Mouse (Mus musculus) lung, postnatal 25 days (tissue): Measurements from ENCODE around the gene Neu2.

ENCODE experiments used
- DNase-seq: peaks from one replicate; pipeline ENCODE4 v3.0.0; 2022; ENCODE audit warnings: low spot score

The Neu2 gene

DNA sequence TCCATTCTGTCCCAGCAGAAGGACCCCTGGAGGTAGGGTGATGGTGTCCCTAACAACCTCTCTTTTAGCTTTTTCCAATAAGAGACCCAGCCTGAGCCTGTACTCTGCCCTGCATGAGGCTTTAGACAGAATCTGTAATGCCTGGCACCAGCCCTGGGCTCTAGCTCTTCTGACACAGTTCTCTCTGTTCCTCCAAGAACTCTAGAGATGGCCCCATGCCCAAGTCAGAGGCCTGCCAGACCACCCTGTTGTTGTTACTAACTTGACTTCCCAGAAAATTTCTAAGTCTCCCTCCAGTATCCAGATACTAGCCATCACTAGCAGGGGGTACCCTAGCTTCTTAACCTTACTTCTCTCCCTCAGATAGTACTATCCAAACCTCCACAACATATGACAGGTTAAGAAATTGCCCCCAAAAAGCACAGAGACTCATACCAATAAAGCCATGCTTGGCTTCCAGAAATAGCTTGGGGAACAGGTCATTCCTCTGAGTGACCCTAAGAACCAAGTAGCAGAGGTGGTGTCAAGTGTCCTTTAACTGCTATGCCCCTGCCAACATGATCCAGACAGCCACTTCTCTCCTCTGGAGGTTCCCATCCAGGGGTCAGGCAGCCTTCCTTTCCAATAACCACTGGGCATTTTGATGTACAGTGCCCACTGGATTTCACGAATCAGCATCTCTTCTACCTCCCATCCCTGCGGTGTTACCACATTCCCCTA is 105.0 kb downstream of the Neu2 start:
- no peak for DNase-seq

DNA sequence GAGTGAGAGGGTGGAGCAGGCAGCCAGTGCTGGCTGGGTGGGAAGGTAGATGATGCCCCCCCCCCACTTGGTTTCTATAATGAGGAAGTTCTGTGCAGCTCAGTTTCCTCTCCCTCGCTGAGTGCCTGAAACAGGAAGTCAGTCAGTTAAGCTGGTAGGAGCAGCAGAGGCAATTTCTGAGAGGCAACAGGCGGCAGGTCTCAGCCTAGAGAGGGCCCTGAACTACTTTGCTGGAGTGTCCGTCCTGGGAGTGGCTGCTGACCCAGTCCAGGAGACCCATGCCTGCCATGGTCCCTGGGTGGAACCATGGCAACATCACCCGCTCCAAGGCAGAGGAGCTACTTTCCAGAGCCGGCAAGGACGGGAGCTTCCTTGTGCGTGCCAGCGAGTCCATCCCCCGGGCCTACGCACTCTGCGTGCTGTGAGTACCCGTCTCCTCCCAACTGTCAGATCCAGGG is 110.6 kb downstream of the Neu2 start, which contains the start of gene Inpp5d:
Inpp5d (plus strand) TSS at position 102 of the 458 bp plus-strand sequence.
- DNase-seq, result peak; percentile 75

GRCm38 (mm10) chr1:87620693-87621092 is 111.0 kb downstream of the Neu2 start:
- DNase-seq, result no peak

DNA sequence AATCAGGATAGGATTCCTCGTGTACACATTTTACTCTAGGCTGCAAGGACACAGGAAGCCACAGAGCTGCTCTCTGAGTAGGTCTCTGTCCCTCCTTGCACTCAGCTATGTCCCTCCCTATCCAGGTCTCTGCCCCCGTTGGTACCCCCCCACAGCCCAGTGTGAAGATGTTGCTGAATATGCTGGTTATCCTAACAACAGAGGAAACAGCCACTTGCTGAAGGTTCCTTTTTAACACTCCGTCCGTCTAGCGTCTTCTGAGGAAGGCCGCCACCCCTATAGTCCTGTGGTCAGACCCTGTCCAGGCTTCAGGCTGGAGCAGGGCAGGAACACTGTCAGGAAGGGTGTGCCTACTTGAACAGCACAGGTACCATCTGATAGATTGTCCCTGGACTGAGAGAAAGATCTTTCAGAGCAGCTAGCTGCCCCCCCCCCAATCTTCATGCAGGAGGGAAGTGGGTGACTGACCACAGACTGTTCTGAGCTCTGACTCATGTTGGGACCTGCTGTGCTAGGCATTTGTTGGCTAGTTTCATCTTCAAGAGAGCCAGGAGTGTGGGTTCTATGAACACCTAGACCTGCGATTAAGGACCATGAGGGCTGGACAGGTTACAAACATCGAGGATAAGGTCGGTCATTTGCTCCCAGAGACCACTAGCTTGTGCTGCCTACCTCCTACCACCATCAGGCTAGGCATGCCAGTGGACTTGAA is 111.6 kb downstream of the Neu2 start:
- DNase-seq, result no peak

DNA sequence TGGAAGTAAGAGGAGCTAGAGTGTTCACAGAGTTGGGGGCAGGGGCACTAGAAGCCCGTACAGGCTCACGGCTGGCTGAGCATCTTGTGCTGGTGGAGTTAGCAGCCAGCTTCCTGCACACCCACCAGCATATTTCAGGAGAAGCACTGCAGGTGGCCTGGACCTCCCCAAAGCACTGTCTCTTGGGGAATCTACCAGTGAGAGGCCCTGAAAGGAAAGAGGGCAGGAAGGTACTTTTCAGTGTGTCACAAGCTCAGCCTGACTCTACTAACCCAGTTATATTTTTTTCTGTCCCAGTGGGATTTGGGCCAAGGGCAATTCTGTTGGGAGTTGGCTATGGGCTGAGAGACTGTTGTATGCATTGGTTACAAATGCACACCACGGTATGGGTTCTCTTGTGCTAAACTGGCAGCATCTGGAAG is 112.2 kb downstream of the Neu2 start:
- DNase-seq, result no peak

DNA sequence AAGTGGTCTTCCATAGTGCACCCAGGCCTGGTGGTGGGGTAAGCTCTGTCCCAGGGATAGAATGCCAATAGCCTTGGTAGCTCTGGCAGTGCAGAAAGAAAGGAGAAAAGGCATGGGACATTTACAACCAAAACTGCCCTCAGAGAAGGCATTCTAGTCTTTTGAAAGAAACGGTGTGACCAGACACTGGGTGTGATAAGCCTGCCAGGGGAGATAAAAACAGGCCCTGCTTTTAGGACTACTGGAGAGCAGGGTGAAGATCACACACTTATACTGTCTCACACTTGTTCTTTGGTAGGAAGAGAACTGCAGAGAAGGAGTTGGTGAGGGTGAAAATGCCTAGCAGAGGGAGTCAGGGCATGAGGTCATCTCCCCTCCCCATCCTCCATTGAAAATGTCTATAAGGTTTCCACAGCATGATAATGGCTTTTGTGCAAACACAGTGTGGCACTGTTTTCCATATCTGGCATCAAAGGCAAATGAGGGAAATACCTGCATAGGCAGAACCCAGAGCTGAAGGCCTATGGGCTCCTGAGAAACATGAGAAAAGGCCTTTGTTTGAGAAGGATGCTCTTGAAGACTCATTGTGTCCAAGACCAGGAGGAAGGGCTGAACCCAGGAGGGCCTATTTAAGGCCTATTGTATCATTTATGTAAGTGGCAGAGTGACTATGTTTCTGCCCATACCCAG is 114.4 kb downstream of the Neu2 start:
- no peak for DNase-seq

GRCm38 (mm10) chr1:87624826-87625225 is 115.1 kb downstream of the Neu2 start:
- DNase-seq, result no peak

DNA sequence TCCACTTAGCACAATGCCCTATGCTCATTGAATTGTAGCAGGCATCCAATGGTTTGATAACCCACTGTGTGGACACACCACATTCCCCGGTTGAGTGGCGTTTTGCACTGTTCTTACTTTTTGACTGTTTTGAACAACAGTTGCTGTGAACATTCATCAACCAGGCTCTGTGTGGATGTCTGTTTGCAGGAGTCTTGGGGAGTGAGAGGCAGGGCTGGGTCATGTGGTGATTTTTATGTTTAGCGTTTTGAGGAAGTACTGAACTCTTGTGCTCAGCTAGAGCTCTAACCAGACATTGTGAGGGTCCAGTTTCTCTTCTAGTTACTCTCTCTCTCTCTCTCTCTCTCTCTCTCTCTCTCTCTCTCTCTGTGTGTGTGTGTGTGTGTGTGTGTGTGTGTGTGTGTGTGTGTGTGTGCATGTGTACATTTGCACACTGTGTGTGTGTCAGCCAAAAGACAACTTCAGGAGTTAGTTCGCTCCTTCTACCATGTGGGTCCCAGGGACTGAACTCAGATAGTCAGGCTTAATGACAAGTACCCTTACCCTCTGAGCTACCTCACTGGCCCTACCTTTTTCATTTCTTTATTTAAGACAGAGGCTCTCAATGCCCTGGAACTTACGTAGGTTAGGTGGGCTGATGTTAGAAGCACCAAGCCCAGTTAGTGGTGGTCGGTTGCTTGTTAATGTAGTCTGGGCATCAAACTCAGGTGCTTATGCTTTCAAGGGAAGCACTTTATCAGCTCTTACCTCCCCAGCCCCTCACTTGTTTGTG is 115.8 kb downstream of the Neu2 start:
- DNase-seq, result no peak

GRCm38 (mm10) chr1:87626344-87626743 is 116.7 kb downstream of the Neu2 start:
- DNase-seq, result peak; percentile 91

DNA sequence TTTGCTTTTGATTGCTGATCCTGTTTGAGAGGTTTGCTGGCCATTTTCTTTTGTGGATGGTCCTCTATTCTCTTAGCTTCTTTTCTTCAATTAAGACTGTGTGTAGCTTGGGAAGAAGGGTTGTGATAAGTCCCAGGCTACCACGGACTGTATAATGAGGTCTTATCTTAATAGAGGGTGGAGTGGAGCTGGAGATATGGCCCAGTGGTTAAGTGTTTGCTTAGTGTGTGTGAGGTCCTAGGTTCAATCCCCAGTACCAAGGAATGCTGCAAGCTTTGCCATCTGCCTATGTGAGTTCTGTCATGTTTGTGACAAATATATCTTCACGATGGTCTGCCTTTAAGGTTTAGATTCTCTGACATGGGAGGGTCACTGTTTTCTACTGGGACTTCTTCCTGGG is 118.4 kb downstream of the Neu2 start:
- no peak for DNase-seq

GRCm38 (mm10) chr1:87631584-87631983 is 121.9 kb downstream of the Neu2 start:
- no peak for DNase-seq

DNA sequence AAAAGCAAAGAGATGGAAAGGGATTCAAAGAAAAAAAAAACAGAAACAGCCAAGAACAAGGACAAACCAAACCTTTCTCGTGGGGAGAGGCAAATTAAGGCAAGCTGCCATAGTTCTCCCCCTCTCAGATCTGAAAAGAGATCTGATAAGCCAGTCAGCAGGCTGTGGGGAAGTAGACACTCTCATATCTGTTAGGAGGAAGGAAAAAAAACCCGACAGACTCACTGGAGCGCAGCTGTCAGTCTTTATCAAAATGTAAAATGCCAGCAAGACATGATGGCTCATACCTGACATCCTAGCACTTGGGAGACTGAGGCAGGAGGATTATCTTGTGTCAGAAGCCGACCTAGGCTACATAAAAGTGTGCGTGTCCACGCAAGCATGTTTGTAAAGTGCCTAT is 122.5 kb downstream of the Neu2 start:
- DNase-seq, result no peak

GRCm38 (mm10) chr1:87636716-87637117 is 127.0 kb downstream of the Neu2 start:
- no peak for DNase-seq

GRCm38 (mm10) chr1:87637121-87637877 is 127.6 kb downstream of the Neu2 start:
- DNase-seq, result no peak

- DNase-seq, result no peak
These were observed 128.3 kb downstream of the Neu2 start for GRCm38 (mm10) chr1:87637878-87638600.

- no peak for DNase-seq
These were observed 130.0 kb downstream of the Neu2 start for GRCm38 (mm10) chr1:87639724-87640123.

GRCm38 (mm10) chr1:87640165-87640661 is 130.5 kb downstream of the Neu2 start:
- peak; percentile 81 for DNase-seq

DNA sequence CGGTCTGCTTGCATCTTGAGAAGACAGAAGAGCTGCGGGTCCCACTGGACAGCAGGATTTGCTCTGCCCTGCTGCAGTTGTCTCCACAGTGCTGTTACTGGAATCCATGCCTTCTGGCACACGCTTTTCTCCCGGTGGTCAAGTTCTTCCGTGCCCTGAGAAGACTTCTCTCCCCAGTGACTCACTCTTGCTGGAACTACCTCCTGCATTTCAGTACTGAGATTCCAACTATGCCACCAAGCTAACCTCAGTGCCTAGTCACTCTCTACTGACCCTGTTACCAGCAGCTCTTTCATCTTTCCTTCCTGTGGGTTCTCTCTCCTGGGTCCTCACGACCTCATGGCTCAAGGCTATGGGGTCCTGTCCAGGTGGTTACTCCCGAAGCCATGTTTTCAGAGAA is 133.3 kb downstream of the Neu2 start:
- DNase-seq, result no peak

DNA sequence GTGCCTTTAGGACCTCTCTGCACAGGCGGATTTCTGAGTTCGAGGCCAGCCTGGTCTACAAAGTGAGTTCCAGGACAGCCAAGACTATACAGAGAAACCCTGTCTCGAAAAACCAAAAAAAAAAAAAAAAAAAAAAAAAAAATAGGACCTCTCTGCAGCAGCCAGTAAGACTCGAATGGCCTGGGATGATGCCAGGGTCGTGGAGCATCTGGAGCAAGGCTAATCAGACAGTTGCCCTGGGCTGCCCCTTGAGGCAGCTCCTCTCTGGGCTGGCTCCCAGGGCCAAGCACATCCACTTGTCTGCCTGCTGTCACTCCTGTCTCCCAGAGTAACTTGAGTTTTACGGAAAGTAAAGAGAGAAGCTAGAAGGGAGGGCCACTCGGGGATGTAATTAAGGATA is 135.4 kb downstream of the Neu2 start:
- no peak for DNase-seq

GRCm38 (mm10) chr1:87645748-87646147 is 136.1 kb downstream of the Neu2 start:
- DNase-seq, result no peak
